Mouse (Mus musculus) hematopoietic multipotent progenitor cell, adult 10-12 weeks (in vitro differentiated cells): ENCODE measurements around the gene Olfr373. TPM values are rescaled to one million over a fixed set of nuclear protein-coding genes. Genes with fewer than 3 reads are reported as not detected.

Source experiments
- polyA plus RNA-seq: library from polyadenylated mRNA; stranded (reverse); fragments of >175 nt; gene quantifications from 2 replicates; pipeline ENCODE4 v1.2.3, GENCODE M21; 2012; ENCODE audit warnings: low replicate concordance

The Olfr373 gene
- 0.02 TPM in 1 of 2 replicates, not detected in the other for polyA plus RNA-seq

DNA sequence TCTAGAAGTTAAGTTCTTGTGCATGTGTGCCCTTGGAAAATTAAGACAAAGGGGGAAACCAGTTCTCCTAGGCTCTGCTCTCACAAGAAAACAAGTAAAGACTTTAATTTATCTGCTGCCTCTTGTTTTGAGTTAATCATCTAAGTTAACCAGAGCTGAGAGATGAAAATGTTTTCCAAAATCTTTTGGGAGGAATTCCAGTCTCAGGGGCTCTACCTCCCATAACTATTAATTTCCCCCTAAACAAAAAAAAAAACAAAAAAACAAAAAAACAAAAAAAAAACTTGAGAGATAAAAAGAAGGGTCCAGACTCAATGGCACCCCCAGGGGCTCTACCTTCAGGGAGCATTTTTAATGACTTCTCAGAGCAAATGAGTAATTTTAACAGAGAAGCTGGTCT lies at the start of gene Olfr373:
Gene Olfr373, plus strand, starts transcription at position 301 of the 400 bp plus-strand sequence.

DNA sequence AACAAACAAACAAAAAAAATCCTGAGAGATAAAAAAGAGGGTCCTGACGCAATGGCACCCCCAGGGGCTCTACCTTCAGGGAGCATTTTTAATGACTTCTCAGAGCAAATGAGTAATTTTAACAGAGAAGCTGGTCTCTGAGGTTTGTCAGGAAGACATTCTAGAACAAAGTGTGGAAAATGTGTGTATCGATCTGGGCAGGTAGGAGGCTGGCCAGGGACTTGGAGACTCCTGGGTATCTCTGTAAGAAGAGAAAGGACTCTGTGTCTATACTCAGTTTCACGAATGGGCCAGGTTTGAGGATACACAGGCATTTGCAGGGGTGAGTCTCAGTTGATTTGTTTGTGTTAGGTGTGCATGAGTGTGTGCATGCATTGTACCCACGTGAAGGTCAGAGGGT lies 42.1 kb upstream of the Olfr373 start, which contains the start of gene Olfr372:
Gene Olfr372, plus strand, starts transcription at position 301 of the 400 bp plus-strand sequence.

DNA sequence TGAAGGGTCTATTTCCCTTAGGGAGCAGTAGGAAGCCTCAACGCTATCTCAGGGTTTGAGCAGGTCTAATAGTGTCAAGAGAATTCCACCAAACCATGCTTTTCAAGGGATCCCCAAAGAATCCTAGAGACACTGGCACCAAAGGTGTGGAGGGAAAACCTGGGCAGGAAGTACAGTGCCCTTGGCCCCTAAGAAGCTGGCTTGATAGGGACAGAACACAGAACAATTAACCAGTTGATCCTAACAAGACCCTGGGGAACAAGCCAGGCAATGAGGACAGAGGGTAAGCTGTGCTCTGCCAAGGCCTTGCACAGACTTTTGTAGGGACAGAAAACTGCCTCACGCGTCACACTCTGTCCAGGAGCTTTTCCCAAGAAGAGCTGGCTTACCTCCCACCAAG lies 23.8 kb downstream of the Olfr373 start, which contains the start of gene Olfr374:
Gene Olfr374, plus strand, starts transcription at position 301 of the 400 bp plus-strand sequence.

GRCm38 (mm10) chr8:72134756-72135445 lies 51.9 kb downstream of the Olfr373 start, which contains the start of gene Tpm4:
TSS of gene Tpm4 (plus strand) at chr8:72134975.

Other genes starting within 250 kb of the Olfr373 start
- gene Zfp709, start 201.2 kb upstream of the Olfr373 start, polyA plus RNA-seq = 0.77 and 2.1 TPM in 2 replicates
- gene Zfp882, start 174.6 kb upstream of the Olfr373 start, polyA plus RNA-seq = 0.92 and 1.9 TPM in 2 replicates
- gene Zfp617, start 174.5 kb upstream of the Olfr373 start, polyA plus RNA-seq = 0.99 and 4.0 TPM in 2 replicates
- gene Zfp961, start 132.1 kb upstream of the Olfr373 start, polyA plus RNA-seq = 0.74 and 5.6 TPM in 2 replicates
- gene Cyp4f18, start 73.6 kb upstream of the Olfr373 start, polyA plus RNA-seq = 92.5 and 349 TPM in 2 replicates
- 0.03 and 0.21 TPM in 2 replicates for gene Olfr372, start 42.0 kb upstream of the Olfr373 start, polyA plus RNA-seq
- 0.03 TPM in 1 of 2 replicates, not detected in the other for gene Olfr374, start 23.9 kb downstream of the Olfr373 start, polyA plus RNA-seq
- gene Tpm4, start 51.8 kb downstream of the Olfr373 start, polyA plus RNA-seq = 99.2 and 159 TPM in 2 replicates
- gene Rab8a, start 78.0 kb downstream of the Olfr373 start, polyA plus RNA-seq = 40.5 and 70.4 TPM in 2 replicates
- 17.8 and 47.2 TPM in 2 replicates for gene Hsh2d, start 106.5 kb downstream of the Olfr373 start, polyA plus RNA-seq
- gene Cib3, start 129.7 kb downstream of the Olfr373 start, polyA plus RNA-seq = 0.17 TPM in 1 of 2 replicates, not detected in the other
- not detected in 2 replicates for gene Gm11034, start 130.5 kb downstream of the Olfr373 start, polyA plus RNA-seq
- gene Fam32a, start 136.6 kb downstream of the Olfr373 start, polyA plus RNA-seq = 65.6 and 77.9 TPM in 2 replicates
- 236 and 295 TPM in 2 replicates for gene Ap1m1, start 156.8 kb downstream of the Olfr373 start, polyA plus RNA-seq
- gene Gm10282, start 222.1 kb downstream of the Olfr373 start, polyA plus RNA-seq = 27.7 and 49.2 TPM in 2 replicates
- 711 and 2,389 TPM in 2 replicates for gene Klf2, start 235.9 kb downstream of the Olfr373 start, polyA plus RNA-seq